12 mouse cellular contexts compared by ENCODE assay signal in genomic region chr3:90136660-90137059, GRCm38 (mm10). TPM values are rescaled to one million over a fixed set of nuclear protein-coding genes. Genes with fewer than 3 reads are reported as not detected.
A peak's percentile ranks its signal among the peaks of the same experiment; 100 is the strongest.
DNase-seq lines count a peak whose midpoint lies in the region; ATAC-seq and TF ChIP-seq lines count a peak whose summit lies in the region.
"Had no signal": no experiment of that assay in that cellular context is flagged by ENCODE, and none has a peak within 500 bp of the region (broad histone marks: within the 10 kb centered on the region; RNA-seq: fewer than 3 reads in every experiment).

No protein-coding gene starts in this region.

- H3K36me3 ChIP-seq in forebrain, postnatal 0 days (ENCODE audit: insufficient read depth), result no peaks in the 10 kb centered on the region
- H3K36me3 ChIP-seq in forebrain, embryonic 13.5 days (ENCODE audit: poor library complexity, severe bottlenecking), result no peaks in the 10 kb centered on the region
- H3K36me3 ChIP-seq: heart, embryonic 15.5 days had no signal

- peak; percentile 35; the same call in 1 of the 2 replicates for TF ChIP-seq CTCF in forebrain, postnatal 0 days (IDR thresholded peaks at IDR 0.05; ENCODE audit: low read depth)

- ATAC-seq in forebrain, postnatal 0 days, result no peak
- ATAC-seq in forebrain, embryonic 13.5 days, result no peak

- H3K4me2 ChIP-seq in forebrain, postnatal 0 days (ENCODE audit: low read depth), result no peak overlapping the region
- no peak overlapping the region for H3K4me2 ChIP-seq in forebrain, embryonic 13.5 days
- H3K4me2 ChIP-seq: heart, embryonic 15.5 days; midbrain, embryonic 11.5 days had no signal

- H3K9me3 ChIP-seq in forebrain, postnatal 0 days (ENCODE audit: low read length), result no peaks in the 10 kb centered on the region
- H3K9me3 ChIP-seq in forebrain, embryonic 13.5 days (replicated peaks), result no peaks in the 10 kb centered on the region
- H3K9me3 ChIP-seq: heart, embryonic 15.5 days had no signal

- no peak overlapping the region for H3K9ac ChIP-seq in forebrain, postnatal 0 days
- H3K9ac ChIP-seq in forebrain, embryonic 13.5 days, result no peak overlapping the region
- H3K9ac ChIP-seq: heart, embryonic 15.5 days had no signal

- H3K4me3 ChIP-seq in forebrain, postnatal 0 days (ENCODE audit: low read depth, low read length), result no peak overlapping the region
- H3K4me3 ChIP-seq in forebrain, embryonic 13.5 days, result no peak overlapping the region
- H3K4me3 ChIP-seq: heart, embryonic 15.5 days had no signal

- no peaks in the 10 kb centered on the region for H3K4me1 ChIP-seq in forebrain, postnatal 0 days (ENCODE audit: insufficient read depth)
- no peaks in the 10 kb centered on the region for H3K4me1 ChIP-seq in forebrain, embryonic 13.5 days
- H3K4me1 ChIP-seq: heart, embryonic 15.5 days had no signal

- H3K27me3 ChIP-seq in forebrain, postnatal 0 days (ENCODE audit: insufficient read depth, low read length), result no peaks in the 10 kb centered on the region
- no peaks in the 10 kb centered on the region for H3K27me3 ChIP-seq in forebrain, embryonic 13.5 days
- H3K27me3 ChIP-seq: CH12.LX; heart, embryonic 15.5 days had no signal

- no peak overlapping the region for H3K27ac ChIP-seq in forebrain, postnatal 0 days (ENCODE audit: low read depth, low read length)
- no peak overlapping the region for H3K27ac ChIP-seq in forebrain, embryonic 13.5 days
- H3K27ac ChIP-seq: heart, embryonic 15.5 days had no signal

- WGBS in forebrain, postnatal 0 days, result 34% methylated on average over 13 of the region's 13 CpGs
- 32% methylated on average over 13 of the region's 13 CpGs for WGBS in forebrain, embryonic 13.5 days

- DNase-seq in forebrain, postnatal 0 days, result peak; percentile 20
- peak; percentile 26 for DNase-seq in right cerebral cortex, postnatal 14 days
- no peak for DNase-seq in right cerebral cortex, postnatal 4 days
- DNase-seq in kidney, postnatal 10 days, result peak; percentile 26
- DNase-seq in thymus, postnatal 0 days (ENCODE audit: low spot score), result peak; percentile 58
- DNase-seq in spleen, adult 12 weeks (ENCODE audit: low spot score), result no peak
- DNase-seq in layer of hippocampus, adult 9-10 months (ENCODE audit: low spot score), result no peak
- DNase-seq: right cerebral cortex, adult 18-20 months had no signal

RNA-seq across cellular contexts. Expression of gene Nup210l, which starts 32.7 kb away (rescaled TPM):
- 0.31 and 0.38 TPM in 2 replicates for total RNA-seq in forebrain, postnatal 0 days (2014; rRNA removed)
- polyA plus RNA-seq in forebrain, postnatal 0 days (2015; fragmentation: Nextera tagmentation; extraction: Ambion mirVana), result 0.10 and 0.11 TPM in 2 replicates
- polyA plus RNA-seq in forebrain, embryonic 13.5 days (2015; fragmentation: Nextera tagmentation; extraction: Ambion mirVana), result 0.34 TPM in 2 replicates
- 0.15 and 0.27 TPM in 2 replicates for polyA plus RNA-seq in thymus, postnatal 0 days (2015; fragmentation: Nextera tagmentation; extraction: Ambion mirVana)

Comparison
In these comparisons a context has a peak if more than half of its experiments do, and no peak if none do; other contexts are left out.
1. DNase-seq: peak in forebrain, postnatal 0 days (single experiment), right cerebral cortex, postnatal 14 days (single experiment), kidney, postnatal 10 days (single experiment) and thymus, postnatal 0 days (single experiment); none in right cerebral cortex, postnatal 4 days (single experiment), spleen, adult 12 weeks (single experiment) and layer of hippocampus, adult 9-10 months (single experiment).